Mouse (Mus musculus): ENCODE measurements around the gene Mybbp1a. TPM values are rescaled to one million over a fixed set of nuclear protein-coding genes. Genes with fewer than 3 reads are reported as not detected.

Mybbp1a gene
- total and polyA plus RNA-seq, 3 experiments: 174 to 816 (median 245) TPM

DNA sequence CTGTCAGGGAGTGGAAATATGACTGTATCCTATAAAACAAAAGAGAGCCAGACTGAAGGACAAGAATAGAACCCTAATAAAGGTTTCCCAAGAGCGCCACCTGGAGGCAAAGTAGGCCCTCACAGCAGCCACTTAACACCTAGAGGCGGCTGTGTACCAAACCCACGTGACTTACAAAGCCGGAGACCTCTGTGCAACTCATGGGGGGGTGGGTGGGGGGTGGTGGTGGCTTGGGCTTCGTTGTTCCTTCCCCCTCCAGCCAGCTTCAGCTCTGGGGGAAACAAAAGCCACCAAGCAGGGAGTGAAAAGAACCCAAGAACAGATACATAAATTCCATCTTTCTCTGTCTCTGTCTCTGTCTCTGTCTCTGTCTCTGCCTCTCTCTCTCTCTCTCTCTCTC lies 12.5 kb upstream of the Mybbp1a start:
- Histone ChIP-seq H3K27me3 (replicated peaks) (peaks cover 13% of the 10 kb centered on the region), H3K4me2 (ENCODE audit: insufficient read depth, low read depth, poor library complexity, severe bottlenecking) (no peak overlapping the region), H3K9me3 (replicated peaks; ENCODE audit: low read length) (peaks cover 12% of the 10 kb centered on the region), H3K79me2 (replicated peaks; ENCODE audit: control insufficient read depth, extremely low read depth, insufficient read depth, poor library complexity, severe bottlenecking) (no peaks in the 10 kb centered on the region), H3K4me3 (replicated peaks in 1 of 3; ENCODE audit: low read depth in 2 of 3, low read length in 2 of 3, poor library complexity in 1 of 3) (no peak overlapping the region), H3K27ac (ENCODE audit: insufficient read depth, low read depth) (no peak overlapping the region), H3K9ac (ENCODE audit: insufficient read depth, low read depth) (no peak overlapping the region), H3K36me3 (replicated peaks in 1 of 2; ENCODE audit: control insufficient read depth in 1 of 2, insufficient read depth in 1 of 2, low read length in 1 of 2) (no peaks in the 10 kb centered on the region), H3K4me1 (ENCODE audit: control insufficient read depth in 1 of 2, insufficient read depth in 2 of 2) (peaks cover 0 to 6% of the 10 kb centered on the region in 2 experiments; a peak in 2 of 4 replicates)
- dilution Hi-C loops (cut with MboI; ENCODE audit: extremely low pct_ligation_motif_present, extremely low pct_unique_long_range_greater_than_20kb, low sequenced_read_pairs) (no loop called here), in situ Hi-C loops (cut with MboI; ENCODE audit: low pct_ligation_motif_present, low pct_unique_long_range_greater_than_20kb, low sequenced_read_pairs) (loop anchor here (25.0 kb wide), 1 partner anchor 584 kb away; the partner anchor contains the start of gene Camkk1)
- DNase-seq (ENCODE audit: extremely low read depth): peak; percentile 86
- TF ChIP-seq MYC (IDR thresholded peaks at IDR 0.05; ENCODE audit: low read depth, low read length): no peak
- no peak for TF ChIP-seq PAX5 (IDR thresholded peaks at IDR 0.05; ENCODE audit: low read length)
- TF ChIP-seq CTCF (conservative IDR thresholded peaks at IDR 0.05 in 1 of 2, IDR thresholded peaks at IDR 0.05 in 1 of 2; ENCODE audit: low read depth in 2 of 2, low read length in 2 of 2): peak; percentile 21 to 80; a peak in 2 of 4 replicates
- TF ChIP-seq IRF4 (IDR thresholded peaks at IDR 0.05; ENCODE audit: low read depth, low read length): no peak
- TF ChIP-seq SMC3 (IDR thresholded peaks at IDR 0.05; ENCODE audit: low read depth, low read length): peak; percentile 60
- no peak for TF ChIP-seq MAZ (IDR thresholded peaks at IDR 0.05; ENCODE audit: low read depth, low read length)
- no peak for TF ChIP-seq TCF12 (IDR thresholded peaks at IDR 0.05; ENCODE audit: low read depth, low read length)
- no peak for TF ChIP-seq EP300 (IDR thresholded peaks at IDR 0.05; ENCODE audit: low read length)
- TF ChIP-seq CHD2 (IDR thresholded peaks at IDR 0.05; ENCODE audit: low read length): no peak
- no peak for TF ChIP-seq KAT2A (IDR thresholded peaks at IDR 0.05; ENCODE audit: insufficient replicate concordance, low read length)
- no peak for TF ChIP-seq ZC3H11A (IDR thresholded peaks at IDR 0.05; ENCODE audit: low read depth, low read length)
- TF ChIP-seq USF1 (IDR thresholded peaks at IDR 0.05; ENCODE audit: low read depth, low read length): peak; percentile 39
- TF ChIP-seq RAD21 (IDR thresholded peaks at IDR 0.05; ENCODE audit: low read depth, low read length): peak; percentile 63
- no peak for TF ChIP-seq UBTF (IDR thresholded peaks at IDR 0.05; ENCODE audit: low read depth, low read length)
- no peak for TF ChIP-seq SIN3A (IDR thresholded peaks at IDR 0.05; ENCODE audit: low read length)
- TF ChIP-seq ZNF384 (IDR thresholded peaks at IDR 0.05; ENCODE audit: low read depth, low read length): no peak
- no peak for TF ChIP-seq RCOR1 (conservative IDR thresholded peaks at IDR 0.05; ENCODE audit: low read depth, low read length)
- TF ChIP-seq MAFK (IDR thresholded peaks at IDR 0.05; ENCODE audit: insufficient replicate concordance, low read length): no peak
- no peak for TF ChIP-seq ZKSCAN1 (IDR thresholded peaks at IDR 0.05; ENCODE audit: borderline replicate concordance, low read depth, low read length)
- no peak for TF ChIP-seq MEF2A (IDR thresholded peaks at IDR 0.05; ENCODE audit: borderline replicate concordance, low read depth, low read length)
- TF ChIP-seq NRF1 (IDR thresholded peaks at IDR 0.05; ENCODE audit: low read depth, low read length): no peak
- no peak for TF ChIP-seq MAX (IDR thresholded peaks at IDR 0.05; ENCODE audit: low read length)
- TF ChIP-seq E2F4 (IDR thresholded peaks at IDR 0.05; ENCODE audit: insufficient replicate concordance, low read depth, low read length): no peak
- TF ChIP-seq USF2 (conservative IDR thresholded peaks at IDR 0.05; ENCODE audit: low read depth, low read length): peak; percentile 32; the same call in 1 of the 2 replicates
- no peak for TF ChIP-seq MXI1 (IDR thresholded peaks at IDR 0.05; ENCODE audit: low read depth, low read length)
- TF ChIP-seq ELF1 (IDR thresholded peaks at IDR 0.05; ENCODE audit: low read depth, low read length): no peak
- TF ChIP-seq BHLHE40 (IDR thresholded peaks at IDR 0.05; ENCODE audit: low read depth, low read length): no peak
- no peak for TF ChIP-seq CHD1 (IDR thresholded peaks at IDR 0.05; ENCODE audit: low read depth, low read length)
- TF ChIP-seq GABPA (IDR thresholded peaks at IDR 0.05; ENCODE audit: insufficient replicate concordance, low read depth, low read length): no peak
- TF ChIP-seq POLR2AphosphoS2 (IDR thresholded peaks at IDR 0.05; ENCODE audit: low read depth, low read length): no peak
- TF ChIP-seq JUN (IDR thresholded peaks at IDR 0.05; ENCODE audit: insufficient read depth, low read depth, low read length): no peak
- no peak for TF ChIP-seq NELFE (IDR thresholded peaks at IDR 0.05; ENCODE audit: low read depth, low read length)
- TF ChIP-seq POLR2A (IDR thresholded peaks at IDR 0.05; ENCODE audit: low read depth, low read length): no peak
- no peak for TF ChIP-seq TBP (conservative IDR thresholded peaks at IDR 0.05; ENCODE audit: low read depth, low read length)

All from CH12.LX (cell line).